Mouse (Mus musculus) kidney, adult 2 months (tissue): ENCODE measurements around the gene Paip2b. TPM values are rescaled to one million over a fixed set of nuclear protein-coding genes. Genes with fewer than 3 reads are reported as not detected.
"Not testable (repeated sequence)": the region's sequence is repeated elsewhere in the genome, so short reads cannot be mapped to it uniquely, and the experiment has no call there.

Source experiments
- DNase-seq: peaks from one replicate; pipeline ENCODE4 v3.0.0; 2021
- H3K27ac ChIP-seq: fragments of 200-500 bp; 2 replicates; pipeline ENCODE4 v1.5.1; 2012; ENCODE audit warnings: low read depth, low read length, control low read depth, inconsistent platforms; ENCODE audit not compliant: insufficient read depth
- H3K27me3 ChIP-seq: fragments of 200-500 bp; replicated peaks from 2 replicates; pipeline ENCODE4 v1.6.1; 2012; ENCODE audit warnings: mild to moderate bottlenecking, moderate library complexity, low read length, inconsistent platforms; ENCODE audit not compliant: control insufficient read depth, insufficient read depth
- H3K36me3 ChIP-seq: fragments of 200-500 bp; 2 replicates; pipeline ENCODE4 v1.6.1; 2012; ENCODE audit warnings: mild to moderate bottlenecking, moderate library complexity, low read length, inconsistent platforms; ENCODE audit not compliant: control insufficient read depth, insufficient read depth
- H3K4me1 ChIP-seq: fragments of 200-500 bp; 2 replicates; pipeline ENCODE4 v1.6.1; 2011; ENCODE audit warnings: low read length; ENCODE audit not compliant: control insufficient read depth, insufficient read depth
- H3K4me3 ChIP-seq: fragments of 200-500 bp; 2 replicates; pipeline ENCODE4 v1.5.1; 2011; ENCODE audit warnings: mild to moderate bottlenecking, low read depth, low read length, control low read depth; ENCODE audit not compliant: insufficient read depth
- CTCF ChIP-seq: fragments of 200-500 bp; conservative IDR thresholded peaks from 2 replicates; pipeline ENCODE4 v1.5.1; 2011; ENCODE audit warnings: low read depth, mild to moderate bottlenecking, control low read depth, low read length, moderate library complexity, mixed read lengths; ENCODE audit not compliant: insufficient read depth, insufficient read length
- POLR2A ChIP-seq: fragments of 200-500 bp; IDR thresholded peaks from one replicate; pipeline ENCODE4 v1.6.1; 2011; ENCODE audit warnings: low read depth, low read length, control low read depth
- WGBS: fragments of 180-500 bp; shearing (Covaris S2); methylation state at CpG from one replicate; pipeline ENCODE4 v1.1.7; 2018; 5-methylcytosine and 5-hydroxymethylcytosine counted together
- polyA plus RNA-seq: library from polyadenylated mRNA; depleted of rRNA; stranded (reverse); fragments of >200 nt; gene quantifications from 2 replicates; pipeline ENCODE4 v1.2.3, GENCODE M21; 2012

Gene Paip2b
- polyA plus RNA-seq, 1 experiment, result 10.0 TPM

GRCm38 (mm10) chr6:83860033-83860432 lies 28.5 kb upstream of the Paip2b start:
- 63% methylated on average over 9 of the region's 9 CpGs for WGBS
- H3K27me3 ChIP-seq, result no peaks in the 10 kb centered on the region
- no peak for TF ChIP-seq CTCF
- TF ChIP-seq POLR2A, result no peak
- H3K4me3 ChIP-seq, result no peak overlapping the region
- no peaks in the 10 kb centered on the region for H3K4me1 ChIP-seq
- no peak overlapping the region for H3K27ac ChIP-seq
- H3K36me3 ChIP-seq, result no peaks in the 10 kb centered on the region
- no peak for DNase-seq

- H3K27ac ChIP-seq, result no peak overlapping the region
- no peak for DNase-seq
- no peaks in the 10 kb centered on the region for H3K27me3 ChIP-seq
- no peak overlapping the region for H3K4me3 ChIP-seq
- no peaks in the 10 kb centered on the region for H3K4me1 ChIP-seq
- no peaks in the 10 kb centered on the region for H3K36me3 ChIP-seq
- TF ChIP-seq CTCF (no peak), POLR2A (no peak)
- WGBS, result 81% methylated on average over 5 of the region's 5 CpGs
These were observed 25.9 kb upstream of the Paip2b start for GRCm38 (mm10) chr6:83857476-83857875.

- H3K4me1 ChIP-seq, result no peaks in the 10 kb centered on the region
- H3K4me3 ChIP-seq, result no peak overlapping the region
- TF ChIP-seq CTCF (no peak), POLR2A (no peak)
- H3K27me3 ChIP-seq, result no peaks in the 10 kb centered on the region
- H3K36me3 ChIP-seq, result no peaks in the 10 kb centered on the region
- WGBS, result 71% methylated on average over 2 of the region's 2 CpGs
- H3K27ac ChIP-seq, result no peak overlapping the region
- no peak for DNase-seq
These were observed 17.9 kb upstream of the Paip2b start for GRCm38 (mm10) chr6:83849446-83849845.

GRCm38 (mm10) chr6:83846141-83846540 lies 14.6 kb upstream of the Paip2b start:
- Histone ChIP-seq H3K27me3 (no peaks in the 10 kb centered on the region), H3K36me3 (no peaks in the 10 kb centered on the region), H3K4me3 (no peak overlapping the region), H3K4me1 (no peaks in the 10 kb centered on the region), H3K27ac (no peak overlapping the region)
- no peak for DNase-seq
- WGBS, result 54% methylated on average over 2 of the region's 2 CpGs
- TF ChIP-seq CTCF (no peak), POLR2A (no peak)

GRCm38 (mm10) chr6:83844913-83845312 lies 13.4 kb upstream of the Paip2b start:
- WGBS, result 88% methylated on average over 10 of the region's 10 CpGs
- Histone ChIP-seq H3K27me3 (no peaks in the 10 kb centered on the region), H3K4me1 (no peaks in the 10 kb centered on the region), H3K27ac (no peak overlapping the region), H3K4me3 (no peak overlapping the region), H3K36me3 (no peaks in the 10 kb centered on the region)
- DNase-seq, result no peak
- no peak for TF ChIP-seq CTCF
- no peak for TF ChIP-seq POLR2A

- WGBS, result 81% methylated on average over 6 of the region's 6 CpGs
- Histone ChIP-seq H3K4me3 (no peak overlapping the region), H3K36me3 (no peaks in the 10 kb centered on the region), H3K27me3 (no peaks in the 10 kb centered on the region), H3K27ac (no peak overlapping the region), H3K4me1 (no peaks in the 10 kb centered on the region)
- no peak for TF ChIP-seq POLR2A
- TF ChIP-seq CTCF, result no peak
- no peak for DNase-seq
These were observed 8.5 kb upstream of the Paip2b start for GRCm38 (mm10) chr6:83840086-83840485.

GRCm38 (mm10) chr6:83838046-83838445 lies 6.5 kb upstream of the Paip2b start:
- no peak for DNase-seq
- Histone ChIP-seq H3K27ac (no peak overlapping the region), H3K4me1 (no peaks in the 10 kb centered on the region), H3K36me3 (no peaks in the 10 kb centered on the region), H3K4me3 (no peak overlapping the region), H3K27me3 (no peaks in the 10 kb centered on the region)
- TF ChIP-seq POLR2A (no peak), CTCF (no peak)
- 73% methylated on average over 2 of the region's 2 CpGs for WGBS

- Histone ChIP-seq H3K36me3 (no peaks in the 10 kb centered on the region), H3K4me3 (no peak overlapping the region), H3K4me1 (no peaks in the 10 kb centered on the region), H3K27ac (no peak overlapping the region), H3K27me3 (no peaks in the 10 kb centered on the region)
- TF ChIP-seq CTCF, result no peak
- TF ChIP-seq POLR2A, result no peak
- no peak for DNase-seq
- WGBS, result 93% methylated on average over 2 of the region's 2 CpGs
These were observed 5.3 kb upstream of the Paip2b start for GRCm38 (mm10) chr6:83836826-83837225.

- H3K36me3 ChIP-seq, H3K4me1 ChIP-seq, H3K4me3 ChIP-seq, H3K27me3 ChIP-seq, H3K27ac ChIP-seq: not testable (repeated sequence)
- peak; percentile 6 for DNase-seq
- 50% methylated on average over 1 of the region's 1 CpGs for WGBS
These were observed 852 bp upstream of the Paip2b start for GRCm38 (mm10) chr6:83832393-83832792.
